Mouse (Mus musculus) layer of hippocampus, adult 18-20 months (tissue): ENCODE measurements at regions not wholly inside any gene's neighbourhood (a gene's known extent, or its start where the extent isn't known, plus 50 kb on each side); places are given as distances from the start of the nearest gene placed in this dataset.

ENCODE experiments used
- DNase-seq, 2 experiments: peaks; one replicate each; pipeline ENCODE4 v3.0.0; 2022; ENCODE audit warnings: low spot score in 2 of 2

- no peak for DNase-seq
Measured at GRCm38 (mm10) chr3:105130228-105130627, 63.6 kb downstream of the 4930564D02Rik start.

DNA sequence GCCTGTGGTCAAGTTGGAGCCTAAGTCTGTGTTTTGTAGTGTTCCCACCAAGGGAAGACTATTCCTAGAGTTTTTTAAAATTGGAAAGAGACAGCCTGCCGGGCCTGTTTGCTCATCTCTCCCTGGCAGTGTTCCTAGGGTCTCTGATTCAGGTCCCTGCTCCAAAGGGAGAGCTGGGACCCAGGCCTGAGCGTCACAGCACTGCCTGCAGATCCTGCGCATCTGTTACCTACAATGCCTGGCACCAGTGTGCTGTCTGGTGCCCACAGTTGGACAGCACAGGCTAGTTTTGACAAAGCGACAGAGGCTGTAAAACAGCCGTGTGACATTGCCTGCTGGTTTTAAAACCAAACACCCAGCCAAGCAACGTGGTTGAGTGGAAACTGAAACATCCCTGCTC lies 64.4 kb downstream of the 4930564D02Rik start:
- DNase-seq, result no peak

DNA sequence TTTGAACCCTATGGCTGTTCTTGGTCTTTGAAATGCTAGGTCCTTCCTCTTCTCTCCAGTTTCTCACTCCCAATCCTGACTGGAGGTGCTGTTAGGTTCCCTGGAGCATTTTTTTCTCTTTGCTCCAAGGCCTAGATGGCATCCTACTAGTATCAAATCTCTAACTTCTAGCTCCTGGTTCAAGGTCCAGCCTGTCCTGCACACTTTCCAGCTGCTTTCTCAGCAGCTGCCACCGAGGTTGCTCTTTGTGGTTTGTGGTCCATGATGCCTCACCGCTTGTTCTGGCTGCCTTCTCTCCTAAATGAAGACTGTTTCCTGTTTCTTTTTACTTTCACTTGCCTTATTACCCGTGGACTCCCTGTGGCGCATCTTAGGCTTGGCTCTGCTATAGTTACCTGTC lies 66.4 kb downstream of the 4930564D02Rik start:
- no peak for DNase-seq

DNA sequence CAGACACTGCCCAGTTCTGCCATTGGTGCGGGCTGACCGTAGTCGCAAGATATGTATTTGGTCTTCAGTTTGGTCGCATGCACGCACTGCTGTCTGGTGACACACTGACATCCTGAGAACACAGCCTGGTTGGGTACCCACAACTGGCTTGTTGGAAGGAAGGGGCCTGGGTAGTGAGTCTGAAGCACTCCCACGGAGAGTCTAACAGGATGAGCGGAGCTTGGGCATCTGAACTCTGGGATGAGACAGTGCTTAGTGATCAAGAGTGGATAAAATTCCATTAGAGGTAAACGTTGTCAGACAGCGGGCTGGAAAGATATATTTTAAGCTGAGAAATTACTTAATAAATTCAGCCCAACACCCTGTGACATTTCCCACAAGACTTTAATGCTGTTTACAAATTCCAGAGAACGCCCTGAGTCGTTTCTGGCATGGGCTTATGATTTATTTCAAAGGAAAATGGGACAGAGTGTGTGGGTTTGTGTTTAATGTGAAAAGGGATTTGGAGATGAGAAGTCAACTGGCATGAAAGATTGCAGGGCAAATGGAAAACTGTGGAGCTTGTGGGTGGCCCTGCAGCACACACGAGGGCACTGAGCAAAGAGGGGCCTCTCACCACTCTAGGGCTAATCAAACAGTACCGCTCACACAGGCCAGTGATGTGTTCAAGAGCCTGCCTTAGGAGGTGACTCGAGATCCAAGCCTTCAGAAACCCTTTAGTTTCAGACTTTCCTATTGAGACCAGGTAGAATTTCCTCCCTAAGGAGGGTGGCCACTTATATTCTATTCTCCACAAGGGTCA lies 74.7 kb downstream of the 4930564D02Rik start:
- no peak for DNase-seq

GRCm38 (mm10) chr3:105142631-105143030 lies 76.0 kb downstream of the 4930564D02Rik start:
- peak in 1 of 2 experiments; percentile 16 for DNase-seq

DNA sequence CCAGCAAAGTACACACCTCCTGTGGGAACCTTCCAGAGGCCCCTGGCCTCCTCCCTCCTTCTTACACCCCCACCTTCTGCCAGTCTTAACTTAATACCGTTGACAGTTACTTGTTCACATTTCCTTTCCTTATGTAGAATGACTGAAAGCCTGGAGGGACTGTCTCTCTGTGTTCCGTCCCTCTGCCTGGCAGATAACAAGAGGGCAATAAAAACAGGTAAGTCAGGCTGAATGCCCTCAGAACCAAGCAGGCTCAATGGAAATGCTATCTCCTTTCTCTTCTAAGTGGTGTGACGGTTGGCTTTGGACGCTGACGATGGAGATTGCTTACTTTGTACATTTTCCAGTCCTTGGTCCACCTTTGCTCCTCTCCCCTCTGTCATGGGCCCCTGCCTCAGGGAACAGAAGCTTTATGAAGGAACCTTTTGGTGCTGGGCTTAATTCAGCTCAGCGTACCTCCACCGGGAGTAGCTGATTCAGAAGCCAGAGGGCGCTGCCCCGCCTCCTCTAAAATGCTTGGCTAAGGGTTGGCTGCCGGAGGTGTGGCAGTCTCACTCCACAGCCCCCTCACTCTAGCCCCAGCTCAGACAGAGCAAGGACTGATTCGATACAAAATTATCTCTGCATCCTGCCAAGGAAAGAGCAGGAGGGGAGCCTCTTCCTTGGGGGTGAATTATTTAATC lies 85.0 kb downstream of the 4930564D02Rik start:
- DNase-seq, result peak; percentile 40 to 66

DNA sequence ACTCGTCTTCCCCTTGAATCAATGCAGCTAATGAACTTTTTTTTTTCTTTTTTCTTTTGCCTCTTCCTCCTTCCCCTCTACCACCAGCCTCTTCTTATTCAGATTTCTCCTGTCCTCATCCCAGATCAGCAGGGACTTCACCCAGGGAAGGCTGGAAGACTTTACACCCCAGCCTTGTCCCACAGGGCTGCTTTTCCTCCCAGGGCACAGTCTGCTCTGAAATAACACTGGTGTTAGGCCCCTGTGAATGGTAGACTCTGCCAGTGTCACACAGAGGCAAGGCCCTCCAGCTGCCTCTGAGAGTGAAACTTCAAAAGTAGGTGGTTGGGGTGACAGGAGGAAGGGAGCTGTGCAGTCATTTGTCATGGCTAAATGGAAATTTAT lies 85.5 kb downstream of the 4930564D02Rik start:
- DNase-seq, result no peak

DNA sequence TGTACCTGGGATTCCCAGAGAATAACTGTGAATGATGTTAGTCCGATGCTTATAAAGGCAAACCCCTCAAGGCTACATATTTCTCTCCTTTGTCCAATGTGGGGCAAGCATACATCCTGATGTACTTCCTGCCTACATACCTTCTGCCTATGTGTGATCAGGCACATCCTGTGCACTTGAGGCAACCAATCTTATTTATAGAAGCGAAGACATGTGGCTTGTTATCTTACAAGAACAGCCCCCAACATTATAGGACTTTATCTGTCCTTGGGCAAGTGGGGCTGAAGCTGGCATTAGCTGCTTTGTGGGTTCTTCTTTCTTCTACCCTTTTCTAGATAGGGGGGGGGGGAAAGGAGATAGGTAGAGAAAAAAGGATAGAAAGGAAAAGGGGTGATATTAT lies 91.7 kb downstream of the 4930564D02Rik start:
- DNase-seq, result no peak

DNA sequence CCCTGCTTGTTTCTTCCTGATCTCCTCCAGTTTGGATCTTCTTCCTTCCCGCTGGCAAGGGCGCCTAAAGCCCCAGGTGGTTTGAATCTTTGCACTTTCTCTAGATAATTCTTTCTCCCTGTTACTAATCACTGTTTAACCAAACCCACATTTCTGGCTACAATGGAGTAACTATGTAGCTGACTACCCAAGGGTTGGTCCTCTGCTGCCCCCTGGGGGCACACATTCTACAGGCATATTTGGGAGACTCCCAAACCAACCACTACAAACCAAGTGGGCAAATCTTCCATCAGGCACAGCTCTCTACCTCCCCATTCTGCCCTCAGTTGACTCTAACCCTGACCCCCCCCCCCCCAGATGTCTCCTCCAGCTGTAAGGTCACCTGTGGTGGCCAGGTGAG lies 98.7 kb downstream of the 4930564D02Rik start:
- DNase-seq, result peak; percentile 39 to 82

DNA sequence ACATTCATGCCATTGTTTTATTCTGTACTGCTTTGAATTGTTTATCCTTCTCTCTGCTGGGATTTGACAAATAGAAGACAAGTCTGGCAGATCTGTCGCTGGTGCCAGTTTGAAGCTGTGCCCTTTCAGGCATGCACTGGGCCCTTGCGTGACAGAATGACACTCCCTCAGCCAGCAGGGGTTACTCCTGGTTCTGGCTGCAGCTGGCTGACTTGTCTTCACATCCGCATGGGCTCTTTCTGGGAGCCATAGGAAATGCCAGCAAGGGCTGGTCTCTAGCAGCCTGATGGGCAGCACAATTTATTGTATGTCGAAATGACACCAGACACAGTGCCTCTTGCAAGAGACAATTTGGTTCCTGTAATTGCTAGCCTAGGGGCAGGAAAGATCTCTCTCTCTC lies 102.5 kb downstream of the 4930564D02Rik start:
- DNase-seq, result no peak

- no peak for DNase-seq
Measured at GRCm38 (mm10) chr3:105171527-105171926, 104.9 kb downstream of the 4930564D02Rik start.

DNA sequence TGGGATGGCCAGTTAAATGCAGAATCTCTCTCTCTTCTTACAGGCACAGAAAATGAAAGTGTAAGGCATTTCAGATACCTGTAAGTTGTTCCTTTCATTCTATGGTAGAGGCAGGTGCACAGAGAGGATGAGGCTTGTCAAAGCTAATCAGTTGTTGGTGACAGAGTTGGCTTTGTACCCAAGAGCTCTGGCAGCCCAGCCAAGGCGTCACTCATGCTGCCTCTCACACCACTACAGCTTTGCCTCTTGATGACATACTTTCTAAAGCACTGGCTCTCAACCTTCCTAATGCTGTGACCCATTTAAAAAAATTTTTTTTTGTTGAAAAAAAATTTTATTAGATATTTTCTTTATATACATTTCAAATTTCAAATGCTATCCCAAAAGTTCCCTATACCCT lies 105.4 kb downstream of the 4930564D02Rik start:
- no peak for DNase-seq

DNA sequence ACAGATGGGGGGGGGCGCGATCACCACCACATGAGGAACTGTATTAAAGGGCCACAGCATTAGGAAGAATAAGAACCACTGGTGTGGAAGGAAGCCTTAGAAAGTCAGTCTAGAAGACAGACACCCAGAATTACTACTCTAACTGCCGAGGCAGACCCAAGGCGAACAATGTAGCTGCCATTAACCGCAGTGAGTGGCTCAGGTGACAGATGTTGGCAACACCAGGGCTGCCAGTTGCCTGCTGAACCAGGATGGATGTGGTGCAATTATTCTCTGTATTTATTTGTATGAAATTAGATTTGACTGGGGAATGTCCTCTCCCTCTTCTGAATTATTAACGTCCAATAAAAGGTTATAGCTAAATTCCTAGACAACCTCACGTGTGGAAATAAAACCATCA lies 124.7 kb downstream of the 4930564D02Rik start:
- DNase-seq, result no peak

- peak; percentile 20 to 49 for DNase-seq
Measured at GRCm38 (mm10) chr3:105191830-105192229, 125.2 kb downstream of the 4930564D02Rik start.

GRCm38 (mm10) chr3:105200735-105201134 lies 134.1 kb downstream of the 4930564D02Rik start:
- no peak for DNase-seq

GRCm38 (mm10) chr3:105209164-105209563 lies 142.5 kb downstream of the 4930564D02Rik start:
- no peak for DNase-seq

DNA sequence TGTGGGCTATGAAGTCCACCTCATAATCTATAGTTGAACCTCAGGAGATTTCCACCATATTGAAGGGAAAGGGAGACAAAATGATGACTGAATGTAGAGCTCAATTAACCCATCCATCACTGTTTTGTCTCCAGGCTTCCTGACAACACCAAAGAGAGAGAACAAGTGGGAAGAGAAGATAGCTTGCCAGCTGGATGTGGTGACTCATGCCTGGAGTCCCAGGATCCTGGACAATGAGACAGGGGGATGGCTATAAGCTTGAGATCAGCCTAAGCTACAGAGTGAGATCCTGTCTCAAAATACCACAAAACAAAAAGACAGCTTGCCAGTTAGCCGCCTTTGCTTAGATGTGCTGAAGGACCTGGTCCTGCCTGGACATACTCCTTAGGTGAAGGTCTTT lies 144.4 kb downstream of the 4930564D02Rik start:
- DNase-seq, result no peak

DNA sequence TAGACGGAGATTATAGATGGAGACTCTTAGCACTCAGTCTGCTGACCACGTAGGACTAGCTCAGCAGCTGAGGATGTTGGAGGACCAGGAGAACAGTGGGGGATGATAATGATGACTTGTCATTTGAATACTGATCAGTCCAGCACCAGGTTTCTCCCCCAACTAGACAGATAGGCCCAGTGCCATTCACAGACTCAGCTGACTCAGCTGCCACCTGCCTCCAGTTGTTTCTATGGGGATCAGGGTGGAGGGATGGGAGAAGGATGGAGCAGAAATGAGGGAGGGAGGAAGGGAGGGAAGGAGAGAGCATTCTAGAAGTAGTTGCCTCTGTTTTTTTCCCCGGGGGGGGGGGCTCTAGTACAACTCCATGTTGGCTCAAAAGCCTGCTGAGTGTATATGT lies 145.1 kb downstream of the 4930564D02Rik start:
- DNase-seq, result peak in 1 of 2 experiments; percentile 18

- DNase-seq, result no peak
Measured at GRCm38 (mm10) chr3:105214867-105215266, 148.2 kb downstream of the 4930564D02Rik start.

- DNase-seq, result no peak
Measured at GRCm38 (mm10) chr3:105215729-105216128, 149.1 kb downstream of the 4930564D02Rik start.

GRCm38 (mm10) chr3:105219630-105220029 lies 153.0 kb downstream of the 4930564D02Rik start:
- no peak for DNase-seq

DNA sequence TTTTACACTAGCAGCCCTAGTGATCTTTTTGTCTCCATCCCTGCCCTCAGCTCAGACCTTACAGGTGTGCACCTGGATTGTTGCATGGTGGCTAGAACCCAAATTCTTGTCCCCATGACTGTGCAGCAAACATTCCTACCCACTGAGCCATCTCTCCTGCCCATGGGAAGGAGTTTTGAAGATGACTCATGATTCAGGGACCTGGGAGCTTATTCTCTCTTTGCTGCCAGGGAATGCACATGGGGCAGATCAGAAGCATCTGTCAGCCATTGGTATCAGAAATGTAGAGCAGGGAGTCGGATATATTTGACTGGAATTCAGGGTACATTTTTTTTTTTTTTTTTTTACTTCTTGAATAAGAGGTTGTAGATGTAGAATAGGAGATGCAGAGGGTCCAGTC lies 154.0 kb downstream of the 4930564D02Rik start:
- DNase-seq, result peak; percentile 32 to 48

DNA sequence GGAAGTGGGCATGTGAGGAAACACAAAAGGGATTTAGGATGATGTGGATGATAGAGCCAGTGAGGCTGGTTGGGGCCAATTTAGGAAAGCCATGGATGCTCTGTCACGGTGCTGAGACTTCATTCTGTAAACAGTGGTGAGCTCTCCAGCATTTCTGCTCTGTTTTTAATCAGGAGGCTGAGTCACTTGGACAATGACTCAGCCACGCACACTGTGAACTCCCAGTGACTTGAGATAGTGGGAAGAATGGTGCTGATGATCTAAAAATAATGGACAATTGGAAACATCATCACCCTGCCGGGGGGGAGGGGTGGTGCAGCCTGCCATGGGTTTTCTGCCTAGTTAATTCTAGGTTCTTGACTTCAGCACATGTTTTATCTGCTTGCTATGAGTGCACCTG lies 156.3 kb downstream of the 4930564D02Rik start:
- DNase-seq, result peak in 1 of 2 experiments; percentile 24
